Mouse (Mus musculus): ENCODE measurements at regions not wholly inside any gene's neighbourhood (a gene's known extent, or its start where the extent isn't known, plus 50 kb on each side); places are given as distances from the start of the nearest gene placed in this dataset.
"Not testable (repeated sequence)": the region's sequence is repeated elsewhere in the genome, so short reads cannot be mapped to it uniquely, and the experiment has no call there.

DNA sequence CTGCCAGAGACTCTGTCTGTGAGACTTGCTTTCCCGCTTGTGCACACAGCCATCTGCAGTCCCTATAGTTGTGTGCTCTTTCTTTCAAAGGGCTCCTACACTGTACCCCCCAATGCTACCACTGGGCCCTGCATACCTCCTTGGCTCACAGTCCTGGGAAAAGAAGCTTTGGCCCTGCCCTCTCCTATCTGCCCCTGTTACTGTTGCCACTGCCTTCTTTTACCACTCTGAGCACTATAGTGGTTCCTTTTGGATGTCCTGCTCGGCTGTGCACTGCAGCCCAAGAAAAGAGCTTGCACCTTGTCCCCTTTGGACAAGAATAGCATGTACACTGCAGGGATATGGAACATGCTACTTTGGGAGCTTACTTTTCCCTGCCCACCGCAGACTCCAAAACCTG, 216.8 kb downstream of the Aasdhppt start:
- no peaks in the 10 kb centered on the region for H3K9me3 ChIP-seq (replicated peaks; ENCODE audit: control insufficient read depth, low read length)
- H3K27me3 ChIP-seq (ENCODE audit: control insufficient read depth, insufficient read depth, low read length): no peaks in the 10 kb centered on the region
- 64% methylated on average over 3 of the region's 3 CpGs for WGBS
- no peak overlapping the region for H3K4me3 ChIP-seq (ENCODE audit: low read depth, low read length)
- no peaks in the 10 kb centered on the region for H3K36me3 ChIP-seq (replicated peaks; ENCODE audit: control insufficient read depth, insufficient read depth, low read length)
- ATAC-seq (ENCODE audit: insufficient read depth, low read depth) (no peak), DNase-seq (ENCODE audit: low spot score) (no peak)
- H3K9ac ChIP-seq (replicated peaks; ENCODE audit: low read depth, low read length): no peak overlapping the region
- no peak for TF ChIP-seq CTCF (IDR thresholded peaks at IDR 0.05; ENCODE audit: low read depth)
- no peak for TF ChIP-seq EP300 (IDR thresholded peaks at IDR 0.05; ENCODE audit: low read depth)
- H3K27ac ChIP-seq (ENCODE audit: low read depth): no peak overlapping the region
- no peak overlapping the region for H3K4me2 ChIP-seq (ENCODE audit: low read depth, low read length)
- H3K4me1 ChIP-seq (ENCODE audit: control insufficient read depth, insufficient read depth): no peaks in the 10 kb centered on the region

DNA sequence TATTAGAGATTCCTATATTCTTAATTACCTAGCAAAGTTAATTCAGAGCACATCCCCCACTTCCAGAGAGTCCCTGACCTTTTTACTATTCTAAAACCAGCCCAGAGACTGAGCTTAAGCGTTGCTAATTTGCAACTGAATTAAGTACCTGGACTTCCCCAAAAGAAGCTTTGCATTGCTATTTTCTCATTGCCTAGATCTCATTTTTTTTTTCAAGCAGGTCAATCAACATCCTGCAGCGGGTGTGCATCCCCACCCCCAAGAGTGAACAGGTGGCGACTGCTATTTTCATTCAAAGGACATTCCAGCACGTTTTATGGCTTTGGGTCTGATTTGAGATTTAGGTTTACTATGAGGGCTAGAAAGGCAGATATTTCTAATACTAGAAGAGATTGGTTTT, 226.6 kb downstream of the Aasdhppt start:
- not testable (repeated sequence) for H3K9ac ChIP-seq (replicated peaks; ENCODE audit: low read depth, low read length); H3K36me3 ChIP-seq (replicated peaks; ENCODE audit: control insufficient read depth, insufficient read depth, low read length); H3K4me3 ChIP-seq (ENCODE audit: low read depth, low read length); ATAC-seq (ENCODE audit: insufficient read depth, low read depth); H3K27me3 ChIP-seq (ENCODE audit: control insufficient read depth, insufficient read depth, low read length); DNase-seq (ENCODE audit: low spot score); H3K27ac ChIP-seq (ENCODE audit: low read depth); H3K4me1 ChIP-seq (ENCODE audit: control insufficient read depth, insufficient read depth); H3K9me3 ChIP-seq (replicated peaks; ENCODE audit: control insufficient read depth, low read length); H3K4me2 ChIP-seq (ENCODE audit: low read depth, low read length)
- WGBS: 63% methylated on average over 4 of the region's 4 CpGs

DNA sequence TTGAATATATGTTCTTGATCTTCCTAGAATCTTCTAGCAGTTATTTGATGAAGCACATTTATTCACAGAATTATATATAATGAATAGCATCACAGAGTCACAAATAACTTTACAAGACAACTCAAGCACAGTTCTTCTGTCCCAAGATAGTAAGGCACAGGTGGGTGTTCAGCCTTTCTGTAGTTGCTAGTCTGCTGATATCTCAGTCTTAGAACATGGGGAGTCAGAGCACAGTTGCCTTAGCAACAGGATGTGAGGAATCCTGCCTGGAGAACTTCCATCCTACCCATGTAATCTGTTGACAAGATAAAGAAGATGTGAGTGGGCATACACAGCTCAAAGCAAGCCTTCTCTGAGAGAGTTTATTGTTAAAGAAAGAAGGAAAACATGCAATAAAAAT, 248.2 kb downstream of the Aasdhppt start:
- Histone ChIP-seq H3K27ac (ENCODE audit: low read depth) (no peak overlapping the region), H3K9me3 (replicated peaks; ENCODE audit: control insufficient read depth, low read length) (no peaks in the 10 kb centered on the region), H3K4me2 (ENCODE audit: low read depth, low read length) (no peak overlapping the region), H3K36me3 (replicated peaks; ENCODE audit: control insufficient read depth, insufficient read depth, low read length) (no peaks in the 10 kb centered on the region), H3K4me3 (ENCODE audit: low read depth, low read length) (no peak overlapping the region), H3K9ac (replicated peaks; ENCODE audit: low read depth, low read length) (no peak overlapping the region), H3K4me1 (ENCODE audit: control insufficient read depth, insufficient read depth) (no peaks in the 10 kb centered on the region), H3K27me3 (ENCODE audit: control insufficient read depth, insufficient read depth, low read length) (no peaks in the 10 kb centered on the region)
- no peak for ATAC-seq (ENCODE audit: insufficient read depth, low read depth)
- no peak for DNase-seq (ENCODE audit: low spot score)
- TF ChIP-seq EP300 (IDR thresholded peaks at IDR 0.05; ENCODE audit: low read depth): no peak

DNA sequence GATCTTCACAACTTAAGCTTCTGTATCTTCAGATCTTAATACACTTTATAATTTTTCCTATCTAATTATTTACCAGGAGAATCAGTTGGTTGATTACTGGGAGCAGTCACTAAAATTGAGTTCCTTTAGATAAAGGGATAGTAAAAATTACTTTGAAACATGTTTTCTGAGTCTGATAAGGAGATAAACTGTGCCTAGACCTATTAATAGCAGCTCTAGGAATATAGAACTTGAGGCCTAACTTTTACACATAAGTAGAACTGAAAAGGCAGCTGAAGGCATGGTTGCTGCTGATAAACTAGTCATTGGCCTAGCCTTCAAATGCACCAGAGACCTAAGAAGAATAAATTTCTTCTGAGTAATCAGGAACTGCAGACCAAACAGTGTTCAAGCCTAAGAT, 260.5 kb downstream of the Aasdhppt start:
- H3K4me3 ChIP-seq (ENCODE audit: low read depth, low read length): no peak overlapping the region

DNA sequence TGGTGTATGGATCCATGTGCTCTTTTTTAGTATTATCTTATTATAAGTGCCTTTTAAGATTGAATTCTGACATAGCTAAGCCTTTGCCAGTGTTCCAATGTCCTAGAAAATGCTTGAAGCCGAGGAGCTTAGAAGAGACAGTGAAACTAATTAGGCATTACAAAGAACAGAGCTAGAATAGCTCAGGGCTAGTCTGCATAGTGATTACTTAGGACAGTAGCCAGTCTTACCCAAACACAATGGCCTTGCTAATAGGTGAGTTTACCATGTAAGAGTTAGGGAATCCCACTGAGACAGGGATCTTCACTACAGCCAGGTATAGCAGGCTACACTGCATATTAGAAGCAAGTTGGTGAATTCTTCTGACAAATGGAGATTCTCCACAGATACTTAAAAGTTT, 261.6 kb downstream of the Aasdhppt start:
- H3K9me3 ChIP-seq (replicated peaks; ENCODE audit: control insufficient read depth, low read length); H3K9ac ChIP-seq (replicated peaks; ENCODE audit: low read depth, low read length); DNase-seq (ENCODE audit: low spot score); H3K4me3 ChIP-seq (ENCODE audit: low read depth, low read length); H3K27me3 ChIP-seq (ENCODE audit: control insufficient read depth, insufficient read depth, low read length); H3K36me3 ChIP-seq (replicated peaks; ENCODE audit: control insufficient read depth, insufficient read depth, low read length); H3K4me1 ChIP-seq (ENCODE audit: control insufficient read depth, insufficient read depth); H3K27ac ChIP-seq (ENCODE audit: low read depth); H3K4me2 ChIP-seq (ENCODE audit: low read depth, low read length); ATAC-seq (ENCODE audit: insufficient read depth, low read depth): not testable (repeated sequence)
- WGBS: 40% methylated on average over 1 of the region's 1 CpGs

More for the DNA sequence above, 260.5 kb downstream of the Aasdhppt start:
- no peaks in the 10 kb centered on the region for H3K4me1 ChIP-seq (ENCODE audit: control insufficient read depth, insufficient read depth)
- H3K9ac ChIP-seq (replicated peaks; ENCODE audit: low read depth, low read length): no peak overlapping the region
- H3K4me2 ChIP-seq (ENCODE audit: low read depth, low read length): no peak overlapping the region
- no peak for DNase-seq (ENCODE audit: low spot score)
- H3K9me3 ChIP-seq (replicated peaks; ENCODE audit: control insufficient read depth, low read length): no peaks in the 10 kb centered on the region
- no peaks in the 10 kb centered on the region for H3K36me3 ChIP-seq (replicated peaks; ENCODE audit: control insufficient read depth, insufficient read depth, low read length)
- no peak for TF ChIP-seq EP300 (IDR thresholded peaks at IDR 0.05; ENCODE audit: low read depth)
- no peak for TF ChIP-seq CTCF (IDR thresholded peaks at IDR 0.05; ENCODE audit: low read depth)
- H3K27me3 ChIP-seq (ENCODE audit: control insufficient read depth, insufficient read depth, low read length): no peaks in the 10 kb centered on the region
- H3K27ac ChIP-seq (ENCODE audit: low read depth): no peak overlapping the region
- ATAC-seq (ENCODE audit: insufficient read depth, low read depth): no peak

DNA sequence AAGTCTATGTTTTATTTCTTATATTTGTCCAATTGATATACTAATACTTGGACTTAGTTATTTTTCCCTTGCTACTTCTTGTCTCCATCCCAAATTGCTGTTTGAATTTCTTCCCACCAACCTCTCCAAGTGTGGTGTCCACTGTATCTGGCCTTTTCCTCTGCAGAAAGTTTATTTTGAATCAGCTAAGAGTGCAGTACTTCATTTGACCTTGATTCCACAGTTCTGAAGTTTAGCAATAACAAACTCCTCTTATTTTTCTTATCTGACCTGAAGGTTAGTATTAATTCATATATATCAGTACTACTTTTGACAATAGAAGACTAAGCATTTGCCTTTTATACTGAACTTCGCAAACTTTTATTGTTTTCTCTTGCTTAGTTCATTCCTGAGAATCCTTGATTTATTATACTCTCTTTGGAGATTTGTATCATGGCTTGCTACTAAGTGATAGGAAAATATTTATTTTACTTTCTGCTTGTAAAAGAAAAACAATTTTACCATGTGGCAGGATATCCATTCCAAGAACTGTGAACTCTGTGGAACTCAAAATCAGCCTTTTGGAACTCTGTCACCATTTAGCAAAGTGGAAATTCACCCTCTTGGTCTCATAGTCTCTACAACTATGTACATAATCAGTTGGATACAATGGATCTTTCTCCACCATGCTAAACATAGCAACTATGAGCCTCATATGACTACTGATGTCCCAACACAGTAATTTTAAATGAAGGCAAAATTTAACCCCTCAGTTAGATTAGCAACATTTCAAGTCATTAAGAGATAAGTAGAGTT, 268.2 kb downstream of the Aasdhppt start:
- no peak overlapping the region for H3K4me2 ChIP-seq (ENCODE audit: low read depth, low read length)
- 75% methylated on average over 1 of the region's 1 CpGs for WGBS
- H3K36me3 ChIP-seq (replicated peaks; ENCODE audit: control insufficient read depth, insufficient read depth, low read length): no peaks in the 10 kb centered on the region
- DNase-seq (ENCODE audit: low spot score) (no peak), ATAC-seq (ENCODE audit: insufficient read depth, low read depth) (no peak)
- H3K27ac ChIP-seq (ENCODE audit: low read depth): no peak overlapping the region
- no peak overlapping the region for H3K4me3 ChIP-seq (ENCODE audit: low read depth, low read length)
- no peaks in the 10 kb centered on the region for H3K9me3 ChIP-seq (replicated peaks; ENCODE audit: control insufficient read depth, low read length)
- H3K27me3 ChIP-seq (ENCODE audit: control insufficient read depth, insufficient read depth, low read length): no peaks in the 10 kb centered on the region
- no peak for TF ChIP-seq EP300 (IDR thresholded peaks at IDR 0.05; ENCODE audit: low read depth)
- H3K9ac ChIP-seq (replicated peaks; ENCODE audit: low read depth, low read length): no peak overlapping the region
- H3K4me1 ChIP-seq (ENCODE audit: control insufficient read depth, insufficient read depth): no peaks in the 10 kb centered on the region

DNA sequence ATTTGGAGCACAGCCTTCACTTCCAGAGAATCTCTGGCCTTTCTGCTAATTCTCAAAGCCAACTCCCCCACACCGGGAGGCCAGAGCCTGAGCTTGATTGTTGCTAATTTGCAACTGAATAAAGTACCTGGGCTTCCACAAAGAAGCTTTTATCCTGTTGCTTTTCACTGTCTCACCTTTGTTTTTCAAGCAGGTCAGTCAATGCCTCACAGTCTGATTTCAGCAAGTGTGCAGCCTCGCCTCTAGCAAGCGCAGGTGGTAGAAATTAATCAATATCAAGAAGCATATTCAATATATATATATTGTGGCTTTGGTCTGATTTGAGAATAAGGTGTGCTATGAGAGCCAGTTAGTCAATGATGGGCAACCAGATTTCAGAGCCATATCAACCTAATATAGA, 282.1 kb downstream of the Aasdhppt start:
- not testable (repeated sequence) for H3K4me3 ChIP-seq (ENCODE audit: low read depth, low read length); ATAC-seq (ENCODE audit: insufficient read depth, low read depth); H3K4me1 ChIP-seq (ENCODE audit: control insufficient read depth, insufficient read depth); H3K9me3 ChIP-seq (replicated peaks; ENCODE audit: control insufficient read depth, low read length); H3K27ac ChIP-seq (ENCODE audit: low read depth); H3K9ac ChIP-seq (replicated peaks; ENCODE audit: low read depth, low read length); DNase-seq (ENCODE audit: low spot score); H3K4me2 ChIP-seq (ENCODE audit: low read depth, low read length); H3K27me3 ChIP-seq (ENCODE audit: control insufficient read depth, insufficient read depth, low read length); H3K36me3 ChIP-seq (replicated peaks; ENCODE audit: control insufficient read depth, insufficient read depth, low read length)
- 77% methylated on average over 3 of the region's 3 CpGs for WGBS
